Mouse (Mus musculus): ENCODE data around the gene Shc3.

GRCm38 (mm10) chr13:51552233-51552632, 17.0 kb downstream of the Shc3 start:
- TF ChIP-seq POLR2A (IDR thresholded peaks at IDR 0.05; ENCODE audit: insufficient read depth, low read depth, low read length) (no peak), CTCF (IDR thresholded peaks at IDR 0.05) (no peak)
